Mouse (Mus musculus): ENCODE measurements around the gene Fam69b.

DNA sequence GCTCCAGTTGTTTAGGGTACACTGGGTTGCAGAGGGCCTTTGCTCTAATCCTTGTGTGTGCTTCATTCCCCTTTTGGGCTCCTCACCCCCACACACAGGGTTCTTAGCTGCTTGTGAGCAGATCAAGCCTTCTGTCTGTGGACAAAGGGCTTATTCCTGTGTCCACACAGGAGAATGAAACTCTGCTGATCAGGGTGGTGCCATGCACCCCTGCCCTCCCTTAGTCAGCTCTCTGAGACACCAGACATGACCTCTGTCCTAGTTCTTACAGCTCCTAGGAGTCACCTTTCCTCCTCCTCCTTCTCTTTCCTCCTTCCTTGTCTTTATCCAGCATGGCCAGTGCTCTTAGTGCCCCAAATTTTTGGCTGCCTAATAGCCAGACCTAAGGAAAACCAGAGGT, 16.4 kb upstream of the Fam69b start:
- no peak for TF ChIP-seq CTCF (IDR thresholded peaks at IDR 0.05; ENCODE audit: borderline replicate concordance, extremely low read depth, insufficient read depth, insufficient read length)
- no peak for TF ChIP-seq POLR2A (IDR thresholded peaks at IDR 0.05; ENCODE audit: borderline replicate concordance, extremely low read depth, insufficient read depth, insufficient read length, poor library complexity, severe bottlenecking)
